Mouse (Mus musculus) frontal cortex, postnatal 36 days (tissue): Measurements from ENCODE around the gene Triobp.
"Not testable (repeated sequence)": the region's sequence is repeated elsewhere in the genome, so short reads cannot be mapped to it uniquely, and the experiment has no call there.

ENCODE experiments used
- DNase-seq, 2 experiments: peaks; one replicate each; pipeline ENCODE4 v3.0.0; 2022; ENCODE audit warnings: low spot score in 2 of 2

The Triobp gene

GRCm38 (mm10) chr15:79000357-79000791 is 52.9 kb downstream of the Triobp start:
- DNase-seq: no peak

DNA sequence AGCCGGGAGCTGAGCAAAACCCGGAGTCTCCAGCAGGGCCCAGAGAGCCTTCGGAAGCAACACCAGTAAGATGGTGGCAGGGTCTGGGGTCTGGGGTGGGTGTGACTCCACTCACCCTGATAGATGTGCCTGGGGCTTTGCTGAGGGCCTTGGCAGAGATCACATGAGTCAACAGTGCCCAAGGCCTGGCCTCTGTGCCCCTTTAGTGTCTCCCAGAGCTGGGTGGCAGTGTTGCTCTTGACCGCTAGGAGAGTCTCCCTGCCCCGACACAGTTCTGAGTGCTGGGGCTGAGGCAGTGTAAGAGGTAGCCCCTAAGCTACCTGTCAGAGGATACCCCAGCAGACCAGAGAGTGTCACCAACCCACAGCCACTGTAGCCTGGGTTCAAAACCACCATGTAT is 54.0 kb downstream of the Triobp start:
- no peak for DNase-seq

GRCm38 (mm10) chr15:79002036-79002435 is 54.5 kb downstream of the Triobp start:
- no peak for DNase-seq

- no peak for DNase-seq
Observed at GRCm38 (mm10) chr15:79003079-79003478, 55.6 kb downstream of the Triobp start.

DNA sequence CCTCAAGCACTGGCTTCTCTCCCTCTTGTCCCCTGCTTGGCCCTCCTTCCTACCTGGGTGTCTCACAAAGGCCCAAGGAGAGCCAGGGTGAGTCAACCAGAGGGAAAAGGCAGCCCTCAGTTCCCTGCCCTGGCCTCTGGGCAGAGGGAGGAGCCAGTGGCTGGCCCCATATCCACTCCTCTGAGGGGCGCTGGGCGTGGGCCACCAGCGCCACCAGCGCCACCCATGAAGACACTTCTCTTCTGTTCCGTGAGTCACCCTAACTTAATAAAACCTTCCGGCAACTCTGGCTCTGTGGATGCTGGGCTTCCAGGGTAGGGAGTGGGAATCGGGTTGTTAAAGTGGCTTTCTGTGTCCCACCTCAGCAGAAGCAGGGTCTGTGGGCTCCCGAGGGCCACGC is 58.1 kb downstream of the Triobp start:
- no peak for DNase-seq

DNA sequence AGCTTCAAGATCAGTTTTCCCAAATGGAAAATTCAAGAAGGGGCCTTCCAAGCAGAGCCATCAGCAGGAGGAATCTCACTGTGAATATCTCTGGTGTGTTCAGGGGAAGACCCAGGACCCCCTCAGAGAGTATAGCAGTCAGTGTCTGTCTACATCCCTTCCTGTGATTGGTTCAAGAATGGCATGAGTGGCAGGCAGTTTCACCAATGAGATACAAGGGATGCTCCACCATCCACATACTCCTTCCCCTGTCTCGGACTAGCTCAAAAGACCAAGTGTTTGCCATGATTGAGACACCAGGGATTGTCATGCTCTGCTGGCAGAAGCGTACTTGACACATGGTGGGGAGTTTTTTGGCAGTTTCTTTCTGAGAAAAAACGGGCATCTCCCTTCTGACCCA is 59.1 kb downstream of the Triobp start:
- no peak for DNase-seq

GRCm38 (mm10) chr15:79007059-79007458 is 59.5 kb downstream of the Triobp start:
- no peak for DNase-seq

GRCm38 (mm10) chr15:79007836-79008235 is 60.3 kb downstream of the Triobp start:
- not testable (repeated sequence) for DNase-seq

GRCm38 (mm10) chr15:79009734-79010133 is 62.2 kb downstream of the Triobp start:
- DNase-seq: no peak

DNA sequence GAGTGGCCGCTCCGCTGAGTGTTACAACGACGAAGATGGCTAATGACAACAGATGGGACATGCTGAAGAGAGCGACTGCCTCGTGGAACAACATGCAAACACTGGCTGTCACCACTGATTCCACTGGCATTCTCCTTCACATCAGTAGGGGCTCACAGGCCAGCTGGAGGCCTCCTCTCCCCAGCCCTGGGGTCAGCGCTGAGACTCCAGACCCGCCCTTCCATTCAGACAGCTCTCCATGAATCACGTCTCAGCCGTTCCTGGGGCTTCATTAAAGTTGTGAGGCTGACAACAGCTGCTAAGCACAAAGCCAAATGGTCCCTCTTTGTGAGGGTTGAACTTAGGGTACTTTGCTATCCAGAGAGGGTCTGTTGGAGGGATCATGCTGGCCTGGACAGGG is 64.0 kb downstream of the Triobp start:
- no peak for DNase-seq

DNA sequence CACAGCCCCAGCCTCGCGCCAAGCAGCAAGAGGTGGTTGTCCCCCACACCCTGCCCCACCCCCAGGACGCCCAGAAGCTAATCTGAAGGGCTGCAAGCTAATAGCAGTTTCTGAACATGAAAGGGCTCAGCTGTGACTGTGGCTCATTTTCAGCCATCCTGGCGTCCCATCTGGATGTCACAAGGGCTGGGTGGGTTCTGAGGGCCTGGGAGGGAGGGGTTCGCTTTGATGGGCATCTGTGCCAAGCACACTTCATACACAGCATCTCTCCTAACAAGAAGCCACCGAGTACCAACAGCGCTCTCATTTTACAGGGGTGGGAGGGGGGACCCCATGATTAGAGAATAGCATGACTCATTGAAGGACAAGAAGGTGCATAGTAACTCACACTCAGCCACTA is 65.9 kb downstream of the Triobp start:
- DNase-seq: no peak

DNA sequence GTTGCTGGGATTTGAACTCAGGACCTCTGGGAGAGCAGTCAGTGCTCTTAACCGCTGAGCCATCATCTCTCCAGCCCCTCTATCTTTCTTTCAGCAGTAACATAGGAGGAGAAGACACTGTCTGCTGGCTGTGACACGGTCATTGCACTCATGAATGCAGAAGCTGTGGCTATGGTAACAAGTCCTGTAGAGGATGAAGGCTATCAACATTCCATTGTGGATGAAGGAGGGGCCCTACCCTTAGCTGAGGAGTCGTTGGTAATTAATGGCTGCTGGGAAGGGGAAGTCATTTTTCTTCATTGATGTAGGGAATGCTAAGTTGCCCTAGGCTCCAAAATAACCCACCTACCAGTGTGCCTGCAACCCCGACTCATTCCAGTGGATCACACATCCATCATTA is 70.7 kb downstream of the Triobp start:
- no peak for DNase-seq

DNA sequence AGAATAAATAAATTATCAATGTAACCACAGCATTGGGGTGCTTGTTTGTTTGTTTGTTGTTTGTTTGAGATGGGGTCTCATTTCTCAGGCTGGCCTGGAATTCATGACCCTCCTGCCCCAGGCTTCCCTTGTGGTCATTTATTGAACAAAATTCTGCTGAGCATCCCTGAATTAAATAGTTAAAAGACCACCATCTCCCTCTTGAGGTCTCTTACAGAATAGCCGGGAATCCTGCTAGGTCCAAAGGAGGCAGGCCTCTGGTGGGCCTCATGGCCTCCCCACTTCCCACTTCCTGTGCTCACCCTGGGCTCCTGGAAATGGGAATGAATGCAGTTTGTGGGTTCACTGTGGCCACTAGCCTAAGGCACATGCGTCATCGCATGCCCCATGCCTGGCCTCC is 71.4 kb downstream of the Triobp start:
- DNase-seq: no peak

- no peak for DNase-seq
Observed at GRCm38 (mm10) chr15:79022671-79023230, 75.2 kb downstream of the Triobp start.

- DNase-seq: no peak
Observed at GRCm38 (mm10) chr15:79023366-79023765, 75.8 kb downstream of the Triobp start.

GRCm38 (mm10) chr15:79025687-79026308 is 78.3 kb downstream of the Triobp start:
- DNase-seq: peak in 1 of 2 experiments; percentile 41

- DNase-seq: no peak
Observed at GRCm38 (mm10) chr15:79026511-79027290, 79.2 kb downstream of the Triobp start.

DNA sequence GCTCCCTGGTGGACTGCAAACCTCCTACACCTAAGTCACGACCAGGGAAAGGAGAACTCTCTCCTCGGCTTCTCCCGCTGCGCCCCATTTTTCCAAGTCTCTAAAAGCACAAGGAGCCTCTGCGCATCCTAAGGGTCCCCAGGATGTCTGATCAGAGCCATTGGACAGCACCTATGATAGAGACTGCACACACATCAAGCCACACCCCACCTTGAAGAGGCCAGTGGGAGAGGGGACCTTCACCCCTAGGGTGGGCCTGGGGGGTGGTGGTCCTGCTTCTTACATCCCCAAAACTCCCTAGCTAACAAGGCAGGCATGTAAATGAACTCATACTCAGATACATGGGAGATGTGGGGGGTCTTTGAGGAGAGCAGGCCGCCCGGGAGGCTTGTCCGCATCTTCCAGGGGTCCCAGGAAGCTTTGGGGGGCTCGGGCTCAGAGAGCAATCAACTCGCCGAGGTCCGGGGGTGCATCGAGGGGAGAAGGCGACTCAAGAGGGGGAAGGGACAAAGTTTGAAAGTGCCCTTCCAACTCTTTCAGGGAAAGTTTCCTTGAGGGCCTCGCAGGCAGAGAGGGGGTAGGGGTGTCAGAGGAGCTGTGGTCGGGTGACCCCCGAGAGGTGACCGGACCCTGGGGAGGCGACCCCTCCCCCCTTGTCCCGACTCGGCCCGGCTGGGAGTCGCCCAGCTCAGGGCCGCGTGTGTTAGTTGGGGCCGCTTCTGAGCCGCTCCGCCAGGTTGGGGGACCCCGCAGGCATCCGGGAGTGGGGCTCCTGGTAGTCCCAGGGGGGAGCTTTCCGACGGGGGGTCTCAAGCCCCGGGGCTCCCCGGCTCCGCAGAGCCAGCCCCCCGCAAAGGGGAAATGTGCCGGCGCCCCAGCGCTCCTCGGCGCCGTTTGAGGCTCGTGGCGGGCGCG is 80.0 kb downstream of the Triobp start:
- no peak for DNase-seq

GRCm38 (mm10) chr15:79028237-79028738 is 80.8 kb downstream of the Triobp start, which contains the start of gene H1f0:
Gene H1f0 (plus strand): TSS chr15:79028450.
- peak; percentile 94 to 96 for DNase-seq

GRCm38 (mm10) chr15:79028823-79029484 is 81.4 kb downstream of the Triobp start:
- DNase-seq: no peak
